Mouse (Mus musculus): ENCODE measurements around the gene Nfia. TPM values are rescaled to one million over a fixed set of nuclear protein-coding genes. Genes with fewer than 3 reads are reported as not detected.

The Nfia gene
- polyA plus RNA-seq, 1 experiment from 2014 or later = 59.9 TPM

DNA sequence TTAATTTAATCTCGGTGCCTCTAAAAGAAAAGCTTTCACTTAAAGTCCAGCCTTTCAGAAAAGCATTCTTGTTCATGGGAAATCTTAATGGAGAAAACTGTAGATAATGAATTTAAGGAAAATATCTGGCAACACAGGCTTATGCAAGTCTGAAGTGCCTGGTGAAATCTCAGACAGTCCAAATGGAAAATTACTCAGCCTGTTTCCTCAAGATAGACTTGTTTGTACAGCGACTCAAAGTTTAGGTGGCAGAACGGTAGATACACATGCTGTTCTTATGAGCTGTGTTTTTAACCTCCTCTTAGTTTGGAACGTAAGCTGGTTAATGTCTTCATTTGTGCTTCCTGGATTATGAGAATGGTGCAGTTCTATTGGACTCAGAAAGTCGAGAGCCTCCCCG is 201.5 kb downstream of the Nfia start:
- Histone ChIP-seq H3K27ac (no peak overlapping the region), H3K4me1 (0 out of 2 replicates have a peak, but pooled peaks cover 4% of the 10 kb centered on the region), H3K4me2 (no peak overlapping the region), H3K27me3 (no peaks in the 10 kb centered on the region), H3K9ac (no peak overlapping the region), H3K36me3 (no peaks in the 10 kb centered on the region), H3K4me3 (no peak overlapping the region), H3K9me3 (no peaks in the 10 kb centered on the region)
- 78% methylated on average over 6 of the region's 6 CpGs for WGBS
- ATAC-seq (ENCODE audit: insufficient number of reproducible peaks, insufficient read depth, low FRiP score, low TSS enrichment, low read depth) = no peak

DNA sequence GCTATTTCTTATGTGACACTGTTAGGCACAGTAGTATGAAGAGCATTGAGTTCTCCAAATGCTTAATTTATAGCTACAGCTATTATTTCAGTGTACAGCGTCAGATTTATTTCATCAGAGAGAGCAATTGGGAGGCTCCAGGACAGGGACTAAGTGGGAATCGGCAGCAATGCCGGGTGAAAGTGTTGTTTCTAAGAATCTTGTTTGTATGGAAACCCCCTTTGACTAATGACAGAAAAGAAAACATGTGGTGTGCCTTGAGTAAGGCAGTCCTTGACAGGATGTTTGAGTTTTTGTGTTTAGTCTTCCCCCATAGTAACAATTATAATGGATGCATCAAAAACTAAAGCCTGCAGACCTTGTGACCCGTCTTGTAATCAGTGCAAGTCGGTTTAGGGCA is 204.4 kb downstream of the Nfia start:
- no peaks in the 10 kb centered on the region for H3K9me3 ChIP-seq
- H3K4me2 ChIP-seq = no peak overlapping the region
- no peak overlapping the region for H3K9ac ChIP-seq
- no peaks in the 10 kb centered on the region for H3K36me3 ChIP-seq
- H3K27me3 ChIP-seq = no peaks in the 10 kb centered on the region
- H3K4me3 ChIP-seq = no peak overlapping the region
- no peak for ATAC-seq (ENCODE audit: insufficient number of reproducible peaks, insufficient read depth, low FRiP score, low TSS enrichment, low read depth)
- no peak overlapping the region for H3K27ac ChIP-seq
- 0 out of 2 replicates have a peak, but pooled peaks cover 4% of the 10 kb centered on the region for H3K4me1 ChIP-seq
- WGBS = 49% methylated on average over 5 of the region's 5 CpGs

DNA sequence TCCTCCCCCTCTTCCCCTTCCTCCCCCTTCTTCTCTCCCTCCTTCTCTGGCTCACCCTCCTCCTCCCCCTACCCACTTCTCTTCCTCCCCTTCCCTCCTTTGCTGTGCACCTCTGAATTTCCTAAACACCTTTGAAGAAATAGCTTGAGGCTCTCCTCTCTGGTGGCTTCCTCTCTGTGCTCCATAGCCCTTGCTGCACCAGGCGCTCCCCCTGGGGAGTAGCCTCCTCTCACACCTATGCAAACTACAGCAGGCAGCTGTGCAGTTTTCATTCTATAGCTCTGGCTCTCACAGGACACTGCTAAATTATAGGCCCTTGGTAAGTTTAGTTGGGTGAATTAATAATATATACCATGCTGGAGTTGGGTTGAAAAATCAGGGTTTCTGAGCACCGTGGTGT is 211.8 kb downstream of the Nfia start:
- Histone ChIP-seq H3K4me2 (no peak overlapping the region), H3K27ac (no peak overlapping the region), H3K27me3 (no peaks in the 10 kb centered on the region), H3K36me3 (0 out of 2 replicates have a peak, but pooled peaks cover 5% of the 10 kb centered on the region), H3K4me3 (no peak overlapping the region), H3K9ac (no peak overlapping the region), H3K9me3 (no peaks in the 10 kb centered on the region), H3K4me1 (no peaks in the 10 kb centered on the region)
- ATAC-seq (ENCODE audit: insufficient number of reproducible peaks, insufficient read depth, low FRiP score, low TSS enrichment, low read depth) = no peak
- WGBS = 82% methylated on average over 2 of the region's 2 CpGs

DNA sequence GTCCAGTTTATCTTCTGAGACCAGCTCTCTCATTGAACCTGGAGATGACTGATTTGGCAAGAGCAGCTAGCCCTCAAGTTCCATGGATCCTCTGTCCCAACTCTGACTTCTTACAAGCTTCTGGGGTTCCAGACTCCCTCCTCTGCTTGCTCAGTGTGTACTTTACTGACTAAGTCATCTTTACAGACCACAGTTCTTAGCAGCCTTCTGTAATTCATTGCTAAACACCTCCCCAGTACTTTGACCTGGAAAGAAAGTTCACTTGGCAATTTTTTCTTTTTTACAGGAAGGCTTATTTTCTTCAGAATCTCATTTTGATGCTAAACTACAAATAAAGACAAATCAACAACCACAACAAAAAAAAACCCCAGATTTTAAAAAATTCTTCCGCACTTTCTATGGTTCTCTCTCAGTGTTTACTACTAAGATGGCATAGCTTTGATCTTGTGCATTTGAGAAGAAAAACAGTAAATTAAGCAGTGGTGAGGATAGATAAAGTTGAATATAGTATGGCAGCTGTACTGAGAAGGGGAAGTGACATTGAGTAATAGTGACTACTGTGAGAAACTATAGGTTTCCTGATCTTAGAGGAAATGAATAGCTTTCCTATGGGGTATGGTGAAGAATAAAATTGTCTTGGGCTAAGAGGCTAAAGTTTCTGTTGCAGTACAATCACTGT is 213.7 kb downstream of the Nfia start:
- Histone ChIP-seq H3K36me3 (0 out of 2 replicates have a peak, but pooled peaks cover 5% of the 10 kb centered on the region), H3K27ac (no peak overlapping the region), H3K27me3 (no peaks in the 10 kb centered on the region), H3K4me3 (no peak overlapping the region), H3K4me1 (peaks cover 9% of the 10 kb centered on the region; the same call in 1 of the 2 replicates), H3K9me3 (no peaks in the 10 kb centered on the region), H3K4me2 (no peak overlapping the region), H3K9ac (no peak overlapping the region)
- ATAC-seq (ENCODE audit: insufficient number of reproducible peaks, insufficient read depth, low FRiP score, low TSS enrichment, low read depth) = no peak
- WGBS = 91% methylated on average over 1 of the region's 1 CpGs

DNA sequence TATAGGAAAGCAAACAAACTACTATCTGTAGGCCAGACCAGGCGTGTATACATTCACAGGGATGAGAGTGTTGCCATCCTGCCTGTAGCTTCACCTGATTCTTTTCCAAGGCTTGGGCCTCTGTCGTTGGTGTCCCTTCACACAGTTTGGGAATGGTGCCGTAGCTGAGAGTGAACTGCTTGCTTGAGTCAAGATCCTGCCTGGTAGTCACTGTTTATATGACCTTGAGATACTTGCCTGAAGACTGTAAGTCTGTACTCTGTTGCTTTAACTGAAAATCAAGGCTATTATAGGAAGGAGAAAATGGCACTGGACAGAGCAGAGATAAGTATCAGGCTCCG is 214.2 kb downstream of the Nfia start:
- 83% methylated on average over 4 of the region's 4 CpGs for WGBS
- ATAC-seq (ENCODE audit: insufficient number of reproducible peaks, insufficient read depth, low FRiP score, low TSS enrichment, low read depth) = no peak

DNA sequence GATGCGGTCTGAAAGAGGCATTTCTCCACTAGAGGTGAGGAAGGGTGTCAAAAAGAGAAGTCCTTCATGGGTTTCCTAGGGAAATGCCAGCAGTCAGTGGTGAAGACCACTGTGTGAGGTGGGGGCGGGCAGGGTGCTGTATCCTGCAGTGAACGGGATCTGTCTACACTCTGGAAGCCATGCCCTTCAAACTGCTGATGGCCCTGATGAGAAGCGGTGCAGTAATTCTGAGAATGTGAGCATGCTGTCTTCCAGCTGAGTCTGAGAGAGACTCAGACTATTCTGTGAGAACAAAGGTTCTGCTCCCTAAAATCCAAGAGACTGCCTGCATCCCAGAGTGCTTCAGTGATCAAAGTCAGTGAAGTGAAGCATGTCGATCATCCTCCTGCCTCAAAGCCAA is 216.2 kb downstream of the Nfia start:
- no peaks in the 10 kb centered on the region for H3K27me3 ChIP-seq
- peaks cover 15% of the 10 kb centered on the region; the same call in 1 of the 2 replicates for H3K4me1 ChIP-seq
- 56% methylated on average over 5 of the region's 5 CpGs for WGBS
- H3K9ac ChIP-seq = no peak overlapping the region
- no peak overlapping the region for H3K27ac ChIP-seq
- H3K9me3 ChIP-seq = no peaks in the 10 kb centered on the region
- H3K36me3 ChIP-seq = 0 out of 2 replicates have a peak, but pooled peaks cover 5% of the 10 kb centered on the region
- no peak overlapping the region for H3K4me3 ChIP-seq
- ATAC-seq (ENCODE audit: insufficient number of reproducible peaks, insufficient read depth, low FRiP score, low TSS enrichment, low read depth) = no peak
- no peak overlapping the region for H3K4me2 ChIP-seq

More for the DNA sequence above, 214.2 kb downstream of the Nfia start:
- H3K9me3 ChIP-seq = no peaks in the 10 kb centered on the region
- H3K36me3 ChIP-seq = 0 out of 2 replicates have a peak, but pooled peaks cover 5% of the 10 kb centered on the region
- peaks cover 11% of the 10 kb centered on the region; the same call in 1 of the 2 replicates for H3K4me1 ChIP-seq
- H3K27me3 ChIP-seq = no peaks in the 10 kb centered on the region
- H3K4me2 ChIP-seq = no peak overlapping the region
- no peak overlapping the region for H3K27ac ChIP-seq
- H3K4me3 ChIP-seq = no peak overlapping the region
- no peak overlapping the region for H3K9ac ChIP-seq

DNA sequence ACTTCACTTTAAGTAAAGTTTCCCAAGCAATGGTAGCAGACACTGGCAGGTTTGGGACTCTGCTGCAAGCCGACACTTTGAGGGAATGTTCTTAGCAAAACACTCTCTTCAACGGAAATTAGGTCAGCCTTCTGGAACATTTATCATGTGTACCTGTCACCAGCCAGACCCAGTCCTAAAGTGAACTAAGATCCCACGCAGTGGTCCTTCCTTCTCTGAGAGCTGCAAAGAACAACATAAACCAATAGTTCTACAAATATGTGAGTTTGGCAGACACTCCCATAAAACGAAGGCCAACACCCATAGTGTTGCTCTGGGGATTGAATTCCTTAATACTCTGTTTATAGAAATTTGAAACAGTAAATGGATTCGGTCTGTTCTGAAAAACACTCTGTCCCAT is 217.9 kb downstream of the Nfia start:
- H3K27ac ChIP-seq = no peak overlapping the region
- no peak for ATAC-seq (ENCODE audit: insufficient number of reproducible peaks, insufficient read depth, low FRiP score, low TSS enrichment, low read depth)
- no peak overlapping the region for H3K9ac ChIP-seq
- no peak overlapping the region for H3K4me3 ChIP-seq
- peaks cover 15% of the 10 kb centered on the region; the same call in 1 of the 2 replicates for H3K4me1 ChIP-seq
- 0 out of 2 replicates have a peak, but pooled peaks cover 5% of the 10 kb centered on the region for H3K36me3 ChIP-seq
- no peaks in the 10 kb centered on the region for H3K9me3 ChIP-seq
- WGBS = 65% methylated on average over 5 of the region's 5 CpGs
- H3K27me3 ChIP-seq = no peaks in the 10 kb centered on the region
- no peak overlapping the region for H3K4me2 ChIP-seq

DNA sequence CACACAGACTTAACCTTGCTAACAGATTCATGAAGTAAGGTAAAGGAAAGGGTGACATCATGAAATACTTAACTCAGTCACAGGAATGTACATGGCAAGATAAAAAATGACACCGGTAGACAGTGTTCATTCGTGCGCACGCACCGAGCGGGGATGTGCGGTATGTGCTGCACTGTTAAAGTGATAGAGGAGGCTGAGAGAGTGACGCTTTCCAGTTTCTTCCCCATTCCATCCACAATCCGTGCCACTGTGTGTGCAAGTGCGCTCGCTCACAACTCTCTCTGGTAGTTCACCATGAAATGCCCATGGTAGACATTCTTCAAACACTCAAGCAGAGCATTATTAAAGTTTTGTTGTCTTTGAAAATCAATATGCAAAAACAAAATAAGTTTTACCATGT is 218.9 kb downstream of the Nfia start:
- 0 out of 2 replicates have a peak, but pooled peaks cover 5% of the 10 kb centered on the region for H3K36me3 ChIP-seq
- ATAC-seq (ENCODE audit: insufficient number of reproducible peaks, insufficient read depth, low FRiP score, low TSS enrichment, low read depth) = no peak
- H3K4me2 ChIP-seq = no peak overlapping the region
- H3K27me3 ChIP-seq = no peaks in the 10 kb centered on the region
- no peak overlapping the region for H3K9ac ChIP-seq
- no peaks in the 10 kb centered on the region for H3K9me3 ChIP-seq
- no peak overlapping the region for H3K27ac ChIP-seq
- peaks cover 15% of the 10 kb centered on the region; the same call in 1 of the 2 replicates for H3K4me1 ChIP-seq
- 88% methylated on average over 11 of the region's 11 CpGs for WGBS
- no peak overlapping the region for H3K4me3 ChIP-seq

DNA sequence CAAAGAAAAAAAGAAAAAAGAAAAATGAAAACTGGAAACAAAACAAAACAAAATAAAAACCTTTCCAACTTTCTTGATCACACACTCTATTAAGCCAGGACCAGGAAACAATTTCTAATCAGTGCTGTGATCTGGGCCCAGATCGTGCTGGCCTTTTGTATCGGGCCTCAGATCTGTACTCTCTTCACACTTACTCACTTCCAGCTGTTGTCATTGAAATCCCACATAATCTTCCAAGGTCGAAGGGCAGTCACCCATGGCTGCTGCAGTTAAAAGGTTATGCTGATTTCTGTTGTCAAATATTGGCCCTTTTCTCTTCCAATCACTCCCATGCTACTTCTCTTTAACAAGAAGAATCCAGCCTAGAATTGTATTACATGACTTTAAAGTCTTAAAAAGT is 219.3 kb downstream of the Nfia start:
- 0 out of 2 replicates have a peak, but pooled peaks cover 2% of the 10 kb centered on the region for H3K36me3 ChIP-seq
- H3K27me3 ChIP-seq = no peaks in the 10 kb centered on the region
- no peak overlapping the region for H3K4me2 ChIP-seq
- no peak for ATAC-seq (ENCODE audit: insufficient number of reproducible peaks, insufficient read depth, low FRiP score, low TSS enrichment, low read depth)
- peaks cover 15% of the 10 kb centered on the region; the same call in 1 of the 2 replicates for H3K4me1 ChIP-seq
- no peaks in the 10 kb centered on the region for H3K9me3 ChIP-seq
- WGBS = 23% methylated on average over 3 of the region's 3 CpGs
- no peak overlapping the region for H3K9ac ChIP-seq
- H3K27ac ChIP-seq = no peak overlapping the region
- no peak overlapping the region for H3K4me3 ChIP-seq

DNA sequence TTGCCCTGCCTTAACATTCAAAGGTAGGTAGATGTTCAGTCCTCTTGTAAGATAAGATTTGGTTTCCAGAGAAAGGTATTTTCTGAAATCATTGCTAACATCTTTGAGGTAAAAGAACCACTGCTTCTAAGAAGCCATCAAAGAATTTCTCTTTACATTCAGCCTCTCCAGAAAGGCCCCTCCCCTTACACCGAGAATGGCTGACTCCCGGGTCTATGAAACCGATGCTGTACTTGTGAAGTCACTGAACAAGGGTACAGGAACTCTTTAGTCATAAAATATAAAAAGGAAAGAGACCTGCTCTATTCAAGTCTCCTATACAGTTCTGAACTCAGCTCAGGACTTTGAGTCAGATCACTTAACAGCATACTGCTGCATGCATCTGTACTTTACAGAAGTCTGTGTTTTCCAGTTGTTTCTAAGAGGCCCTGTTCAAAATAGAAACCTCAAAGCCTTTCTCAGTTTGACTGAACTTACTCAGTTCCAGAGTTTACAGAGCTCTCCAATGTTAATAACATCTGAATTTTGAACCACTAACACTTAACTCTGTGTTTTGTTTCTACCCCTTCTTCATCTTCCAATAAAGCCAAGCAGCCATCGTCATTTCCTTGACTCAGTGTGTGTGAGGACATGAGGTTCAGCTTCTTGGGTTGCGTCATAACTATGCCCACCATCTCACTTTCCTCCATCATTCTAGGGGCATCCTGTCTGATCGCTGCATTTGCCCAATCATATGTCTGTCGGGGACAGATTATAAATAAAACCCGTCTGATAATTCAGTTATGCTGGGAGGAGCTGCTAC is 223.6 kb downstream of the Nfia start:
- no peak for ATAC-seq (ENCODE audit: insufficient number of reproducible peaks, insufficient read depth, low FRiP score, low TSS enrichment, low read depth)
- peaks cover 4% of the 10 kb centered on the region; the same call in 1 of the 2 replicates for H3K36me3 ChIP-seq
- no peaks in the 10 kb centered on the region for H3K9me3 ChIP-seq
- H3K9ac ChIP-seq = no peak overlapping the region
- H3K27ac ChIP-seq = no peak overlapping the region
- H3K27me3 ChIP-seq = no peaks in the 10 kb centered on the region
- H3K4me3 ChIP-seq = no peak overlapping the region
- peaks cover 6% of the 10 kb centered on the region; the same call in 1 of the 2 replicates for H3K4me1 ChIP-seq
- H3K4me2 ChIP-seq = no peak overlapping the region
- 82% methylated on average over 8 of the region's 8 CpGs for WGBS

DNA sequence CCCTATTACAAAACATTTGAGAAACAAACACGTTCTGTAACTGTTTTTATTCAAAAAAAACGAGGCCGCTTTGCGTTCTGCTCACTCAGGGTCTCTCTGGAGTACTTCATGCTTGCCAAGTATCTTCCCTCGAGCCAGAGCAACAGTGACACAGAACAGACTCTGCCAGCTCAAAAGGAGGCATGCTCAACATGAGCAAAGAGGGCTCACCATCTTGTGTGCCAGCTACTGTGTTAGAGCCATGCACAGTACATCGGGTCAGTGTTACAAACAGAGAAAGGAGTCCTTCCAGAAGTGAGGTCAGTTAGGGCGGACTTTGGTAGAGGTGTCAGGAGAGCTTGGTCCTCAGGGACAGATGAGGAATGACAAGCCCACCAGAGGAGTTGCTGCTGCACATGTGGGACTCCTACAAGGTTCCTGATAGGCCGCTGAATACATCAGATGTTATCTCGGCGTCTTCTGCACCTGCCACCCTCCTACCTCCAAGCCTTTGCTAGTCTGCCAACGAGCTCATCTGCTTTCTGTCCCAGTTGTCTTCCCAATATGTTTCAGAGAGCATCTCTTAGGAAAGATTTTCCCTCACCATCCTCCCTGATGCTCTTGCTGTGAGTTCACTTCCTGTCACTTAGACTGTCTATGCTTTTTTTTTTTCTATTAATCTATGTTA is 224.8 kb downstream of the Nfia start:
- H3K4me3 ChIP-seq = no peak overlapping the region
- H3K36me3 ChIP-seq = peaks cover 7% of the 10 kb centered on the region
- no peak overlapping the region for H3K4me2 ChIP-seq
- peaks cover 5% of the 10 kb centered on the region; the same call in 1 of the 2 replicates for H3K4me1 ChIP-seq
- WGBS = 82% methylated on average over 11 of the region's 11 CpGs
- H3K9me3 ChIP-seq = no peaks in the 10 kb centered on the region
- no peaks in the 10 kb centered on the region for H3K27me3 ChIP-seq
- H3K9ac ChIP-seq = no peak overlapping the region
- H3K27ac ChIP-seq = no peak overlapping the region
- ATAC-seq (ENCODE audit: insufficient number of reproducible peaks, insufficient read depth, low FRiP score, low TSS enrichment, low read depth) = no peak
